Mouse (Mus musculus): ENCODE measurements around the gene Cldn4.
"Not testable (repeated sequence)": the region's sequence is repeated elsewhere in the genome, so short reads cannot be mapped to it uniquely, and the experiment has no call there.

The Cldn4 gene

GRCm38 (mm10) chr5:134964655-134965054 is 17.9 kb upstream of the Cldn4 start:
- in situ Hi-C loops (cut with MboI, MseI): loop anchor here (5.0 kb wide), 1 partner anchor 42 kb away; no protein-coding TSS in a partner anchor

GRCm38 (mm10) chr5:134963546-134963945 is 16.8 kb upstream of the Cldn4 start:
- in situ Hi-C loops (cut with MboI, MseI): no loop called here

GRCm38 (mm10) chr5:134961519-134961918 is 14.8 kb upstream of the Cldn4 start:
- in situ Hi-C loops (cut with MboI, MseI): no loop called here

GRCm38 (mm10) chr5:134960430-134960829 is 13.7 kb upstream of the Cldn4 start:
- in situ Hi-C loops (cut with MboI, MseI): no loop called here

GRCm38 (mm10) chr5:134959114-134959513 is 12.4 kb upstream of the Cldn4 start:
- in situ Hi-C loops (cut with MboI, MseI): no loop called here

GRCm38 (mm10) chr5:134955491-134955890 is 8.8 kb upstream of the Cldn4 start:
- in situ Hi-C loops (cut with MboI, MseI): no loop called here

GRCm38 (mm10) chr5:134951053-134951884 is 4.5 kb upstream of the Cldn4 start:
- in situ Hi-C loops (cut with MboI, MseI): no loop called here

- in situ Hi-C loops (cut with MboI, MseI): no loop called here
Observed at GRCm38 (mm10) chr5:134948085-134948439, 1.3 kb upstream of the Cldn4 start.

- in situ Hi-C loops (cut with MboI, MseI): no loop called here
Observed at GRCm38 (mm10) chr5:134947420-134948084, 818 bp upstream of the Cldn4 start.

GRCm38 (mm10) chr5:134946063-134946856 is 474 bp downstream of the Cldn4 start:
- in situ Hi-C loops (cut with MboI, MseI): no loop called here

- in situ Hi-C loops (cut with MboI, MseI): no loop called here
Observed at GRCm38 (mm10) chr5:134945266-134945959, 1.3 kb downstream of the Cldn4 start.

GRCm38 (mm10) chr5:134944179-134944578 is 2.6 kb downstream of the Cldn4 start:
- in situ Hi-C loops (cut with MboI, MseI): no loop called here

- in situ Hi-C loops (cut with MboI, MseI): no loop called here
Observed at GRCm38 (mm10) chr5:134942740-134943139, 4.0 kb downstream of the Cldn4 start.

- in situ Hi-C loops (cut with MboI, MseI): no loop called here
Observed at GRCm38 (mm10) chr5:134941472-134942209, 5.1 kb downstream of the Cldn4 start.

GRCm38 (mm10) chr5:134939554-134939953 is 7.2 kb downstream of the Cldn4 start:
- in situ Hi-C loops (cut with MboI, MseI): not testable (repeated sequence)

- in situ Hi-C loops (cut with MboI, MseI): no loop called here
Observed at GRCm38 (mm10) chr5:134939069-134939468, 7.7 kb downstream of the Cldn4 start.

GRCm38 (mm10) chr5:134936626-134937185 is 10.0 kb downstream of the Cldn4 start:
- in situ Hi-C loops (cut with MboI, MseI): no loop called here

GRCm38 (mm10) chr5:134936051-134936450 is 10.7 kb downstream of the Cldn4 start:
- in situ Hi-C loops (cut with MboI, MseI): no loop called here

- in situ Hi-C loops (cut with MboI, MseI): no loop called here
Observed at GRCm38 (mm10) chr5:134934666-134935065, 12.1 kb downstream of the Cldn4 start.

GRCm38 (mm10) chr5:134933686-134934085 is 13.0 kb downstream of the Cldn4 start:
- in situ Hi-C loops (cut with MboI, MseI): not testable (repeated sequence)

GRCm38 (mm10) chr5:134933281-134933680 is 13.5 kb downstream of the Cldn4 start:
- in situ Hi-C loops (cut with MboI, MseI): no loop called here

All from T-helper 2 cell (primary cell).